Mouse (Mus musculus) cerebellum, adult (tissue): Measurements from ENCODE around the gene Nsun2.

Source experiments
- ATAC-seq: cut with Nextera tagmentation; 2 replicates; pipeline ENCODE4 v1.9.2; 2017; ENCODE audit warnings: mild to moderate bottlenecking, moderate library complexity, mixed read lengths; ENCODE audit not compliant: insufficient number of reproducible peaks, low FRiP score, low TSS enrichment

The Nsun2 gene

DNA sequence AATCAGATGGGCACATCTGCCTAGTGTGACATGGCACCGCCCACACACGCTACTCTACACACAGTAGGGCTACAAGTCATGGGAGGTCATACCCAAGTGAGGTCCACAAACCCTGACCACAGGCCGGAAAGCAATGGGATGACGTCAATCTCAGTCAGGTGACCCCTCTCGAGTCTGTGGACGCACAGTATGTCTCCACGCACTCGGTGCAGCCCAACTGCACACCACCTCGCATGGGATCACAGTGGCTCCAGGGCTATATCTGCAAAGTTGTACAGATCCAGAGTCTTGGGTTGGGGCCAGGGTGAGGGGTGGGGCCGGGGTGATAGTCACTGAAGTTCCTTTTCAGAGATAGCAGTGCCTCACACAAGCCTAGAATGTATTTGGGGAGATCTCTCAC lies 139.0 kb downstream of the Nsun2 start:
- no peak for ATAC-seq

- no peak for ATAC-seq
Measured at GRCm38 (mm10) chr13:69673197-69673920, 139.8 kb downstream of the Nsun2 start.

DNA sequence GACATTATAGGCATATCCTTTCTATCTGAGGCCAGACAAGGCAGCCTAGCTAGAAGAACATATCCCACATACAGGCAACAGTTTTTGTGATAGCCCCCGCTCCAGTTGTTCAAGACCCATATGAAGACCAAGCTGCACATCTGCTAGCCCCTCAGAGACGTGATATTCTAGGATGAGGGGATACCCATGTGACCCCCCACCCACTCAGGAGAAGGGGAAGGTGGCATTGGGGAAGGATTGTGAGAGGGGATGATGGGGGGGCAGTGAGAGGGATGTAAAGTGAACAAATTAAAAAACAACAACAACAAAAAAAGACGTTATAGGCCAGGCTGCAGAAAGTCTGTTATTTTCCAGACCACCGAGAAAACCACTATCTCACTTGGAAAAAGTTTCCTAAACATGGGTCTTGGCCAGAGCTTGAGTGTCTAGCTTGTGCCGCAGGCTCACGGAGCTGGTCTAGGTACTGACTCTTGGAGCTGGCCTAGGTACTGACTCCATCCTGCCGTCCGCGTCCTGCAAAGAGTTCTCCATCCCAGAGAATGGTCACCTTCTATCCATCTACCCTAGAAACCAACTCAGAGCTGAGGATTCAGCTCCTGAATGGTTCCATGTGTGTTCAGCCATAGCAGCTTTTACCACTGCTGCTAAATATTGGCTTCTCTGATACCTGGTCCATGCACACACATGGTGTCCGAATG lies 140.5 kb downstream of the Nsun2 start:
- no peak for ATAC-seq
